Mouse (Mus musculus) gastrocnemius, adult 8-10 months (tissue): ENCODE data around the gene Chpf. TPM values are rescaled to one million over a fixed set of nuclear protein-coding genes. Genes with fewer than 3 reads are reported as not detected.

Experiments used
- DNase-seq, 2 experiments: peaks; one replicate each; pipeline ENCODE4 v3.0.0; 2022; ENCODE audit warnings: low spot score in 2 of 2
- total RNA-seq, 4 experiments: library from RNA; stranded (reverse); gene quantifications; 2 replicates each; pipeline ENCODE4 v1.2.4; 2022

Chpf gene
- total RNA-seq, 4 experiments from 2014 or later, result 2.0 to 3.5 (median 2.5) TPM

- DNase-seq, result no peak
Measured at GRCm38 (mm10) chr1:75442171-75442570, 36.9 kb downstream of the Chpf start.

GRCm38 (mm10) chr1:75441471-75441996 is 37.6 kb downstream of the Chpf start:
- DNase-seq, result no peak

GRCm38 (mm10) chr1:75440661-75441060 is 38.4 kb downstream of the Chpf start:
- no peak for DNase-seq

GRCm38 (mm10) chr1:75438782-75439181 is 40.3 kb downstream of the Chpf start:
- DNase-seq, result no peak

- peak; percentile 67 to 77 for DNase-seq
Measured at GRCm38 (mm10) chr1:75435475-75436328, 43.4 kb downstream of the Chpf start, which contains the start of gene Gmppa. Gene Gmppa, plus strand, starts transcription at chr1:75435930.

GRCm38 (mm10) chr1:75425796-75426471 is 53.2 kb downstream of the Chpf start:
- no peak for DNase-seq

Other genes with a start within 250 kb of the Chpf start
- not detected for gene A630095N17Rik, start 247.2 kb downstream of the Chpf start, total RNA-seq
- 10 to 100 TPM; 84.3 to 97.1 (median 85.1) TPM for gene Dnajb2, start 242.9 kb downstream of the Chpf start, total RNA-seq
- gene Ptprn, start 214.8 kb downstream of the Chpf start, total RNA-seq, result under 1 TPM in 3 of 4 experiments, not detected in 1; 0.07 to 0.31 (median 0.08) TPM
- gene Resp18, start 200.9 kb downstream of the Chpf start, total RNA-seq, result not detected
- 10 to 100 TPM; 38.7 to 46.5 (median 44.1) TPM for gene Dnpep, start 161.3 kb downstream of the Chpf start, total RNA-seq
- 1,000 to 10,000 TPM; 2,187 to 2,605 (median 2,481) TPM for gene Des, start 119.0 kb downstream of the Chpf start, total RNA-seq
- gene Speg, start 104.0 kb downstream of the Chpf start, total RNA-seq, result 100 to 1,000 TPM; 283 to 320 (median 317) TPM
- 10 to 100 TPM; 41.1 to 50.3 (median 42.8) TPM for gene Gmppa, start 43.4 kb downstream of the Chpf start, total RNA-seq
- not detected for gene Asic4, start 28.9 kb downstream of the Chpf start, total RNA-seq
- gene Tmem198, start 225 bp upstream of the Chpf start, total RNA-seq, result not detected
- gene Obsl1, start 27.1 kb upstream of the Chpf start, total RNA-seq, result 10 to 100 TPM; 22.2 to 38.4 (median 28.3) TPM
- 1 to 10 TPM in 3 of 4 experiments, under 1 TPM in 1; 0.59 to 2.0 (median 1.5) TPM for gene Inha, start 27.8 kb upstream of the Chpf start, total RNA-seq
- 1 to 10 TPM; 7.1 to 9.9 (median 8.8) TPM for gene Stk11ip, start 42.2 kb upstream of the Chpf start, total RNA-seq
- 1 to 10 TPM; 4.8 to 9.8 (median 7.4) TPM for gene Slc4a3, start 67.0 kb upstream of the Chpf start, total RNA-seq